25 mouse cellular contexts compared by ENCODE assay signal in genomic region chr11:32551056-32551455, GRCm38 (mm10). TPM values are rescaled to one million over a fixed set of nuclear protein-coding genes. Genes with fewer than 3 reads are reported as not detected.
A peak's percentile ranks its signal among the peaks of the same experiment; 100 is the strongest.
DNase-seq lines count a peak whose midpoint lies in the region; ATAC-seq and TF ChIP-seq lines count a peak whose summit lies in the region.
"Had no signal": no experiment of that assay in that cellular context is flagged by ENCODE, and none has a peak within 500 bp of the region (broad histone marks: within the 10 kb centered on the region; RNA-seq: fewer than 3 reads in every experiment).

No protein-coding gene starts in this region.

- no peak for ATAC-seq in heart, embryonic 11.5 days (replicated peaks; ENCODE audit: insufficient number of reproducible peaks, low FRiP score, low TSS enrichment)
- 0 out of 2 replicates have a peak, but pooled peaks have one; percentile 25 for ATAC-seq in midbrain, embryonic 13.5 days
- no peak for ATAC-seq in midbrain, embryonic 11.5 days (ENCODE audit: low FRiP score)
- ATAC-seq in embryonic facial prominence, embryonic 15.5 days (ENCODE audit: insufficient number of reproducible peaks, low FRiP score, low TSS enrichment, low read depth), result no peak
- ATAC-seq in limb, embryonic 14.5 days (ENCODE audit: low FRiP score, low read depth), result no peak
- ATAC-seq: activated CD4-positive, CD25-positive, alpha-beta regulatory T cell, adult 4 months had no signal

- 86% methylated on average over 4 of the region's 4 CpGs for WGBS in heart, embryonic 10.5 days
- 83% methylated on average over 4 of the region's 4 CpGs for WGBS in heart, embryonic 11.5 days (ENCODE audit: insufficient replicate concordance)
- 96% methylated on average over 4 of the region's 4 CpGs for WGBS in midbrain, embryonic 13.5 days
- 96% methylated on average over 4 of the region's 4 CpGs for WGBS in midbrain, embryonic 11.5 days
- WGBS in embryonic facial prominence, embryonic 15.5 days, result 91% methylated on average over 4 of the region's 4 CpGs
- 87% methylated on average over 4 of the region's 4 CpGs for WGBS in limb, embryonic 14.5 days

- H3K4me1 ChIP-seq in heart, embryonic 10.5 days, result peaks cover 63% of the 10 kb centered on the region
- H3K4me1 ChIP-seq in heart, embryonic 11.5 days (ENCODE audit: control insufficient read depth, insufficient read depth, low read length), result peaks cover 30% of the 10 kb centered on the region
- peaks cover 35% of the 10 kb centered on the region for H3K4me1 ChIP-seq in midbrain, embryonic 13.5 days (replicated peaks)
- peaks cover 6% of the 10 kb centered on the region for H3K4me1 ChIP-seq in midbrain, embryonic 11.5 days (ENCODE audit: control insufficient read depth, insufficient read depth, low read length)
- H3K4me1 ChIP-seq in embryonic facial prominence, embryonic 15.5 days, result peaks cover 50% of the 10 kb centered on the region
- H3K4me1 ChIP-seq in limb, embryonic 14.5 days (ENCODE audit: control insufficient read depth, insufficient read depth, low read length), result peaks cover 33% of the 10 kb centered on the region

- no peaks in the 10 kb centered on the region for H3K27me3 ChIP-seq in heart, embryonic 10.5 days (ENCODE audit: insufficient read depth, poor library complexity, severe bottlenecking)
- H3K27me3 ChIP-seq in heart, embryonic 11.5 days (ENCODE audit: control insufficient read depth, insufficient read depth, low read length), result no peaks in the 10 kb centered on the region
- H3K27me3 ChIP-seq in midbrain, embryonic 13.5 days, result no peaks in the 10 kb centered on the region
- no peaks in the 10 kb centered on the region for H3K27me3 ChIP-seq in midbrain, embryonic 11.5 days (ENCODE audit: control insufficient read depth, insufficient read depth, low read length)
- no peaks in the 10 kb centered on the region for H3K27me3 ChIP-seq in embryonic facial prominence, embryonic 15.5 days
- H3K27me3 ChIP-seq in limb, embryonic 14.5 days (ENCODE audit: control insufficient read depth, insufficient read depth, low read length), result no peaks in the 10 kb centered on the region
- H3K27me3 ChIP-seq: forebrain, embryonic 15.5 days; limb, embryonic 12.5 days had no signal

- no peak for DNase-seq in heart, embryonic 10.5 days (ENCODE audit: low spot score)
- no peak for DNase-seq in midbrain, embryonic 11.5 days (ENCODE audit: low spot score, missing footprints)
- DNase-seq in limb, embryonic 14.5 days (ENCODE audit: low spot score), result no peak
- no peak for DNase-seq in lung, postnatal 10 days
- no peak for DNase-seq in thymus, postnatal 25 days
- DNase-seq: adrenal gland, adult 2 months; adrenal gland, postnatal 36 days; B cell, adult 2 months; cerebellum, adult 2 months; cerebellum, postnatal 14 days; kidney, adult 8-10 months; kidney, postnatal 10 days; lung, embryonic 14.5 days; right cerebral cortex, adult 18-20 months; right cerebral cortex, postnatal 4 days had no signal

- no peak for TF ChIP-seq POLR2A in limb, embryonic 14.5 days (IDR thresholded peaks at IDR 0.05; ENCODE audit: borderline replicate concordance, extremely low read depth, insufficient read depth, insufficient read length)

- no peak overlapping the region for H3K4me2 ChIP-seq in heart, embryonic 11.5 days
- no peak overlapping the region for H3K4me2 ChIP-seq in midbrain, embryonic 13.5 days (replicated peaks)
- H3K4me2 ChIP-seq in midbrain, embryonic 11.5 days, result no peak overlapping the region
- H3K4me2 ChIP-seq in embryonic facial prominence, embryonic 15.5 days (replicated peaks), result no peak overlapping the region
- no peak overlapping the region for H3K4me2 ChIP-seq in limb, embryonic 14.5 days (replicated peaks; ENCODE audit: low read depth, low read length, severe bottlenecking)
- H3K4me2 ChIP-seq: forebrain, embryonic 15.5 days; limb, embryonic 12.5 days; lung, embryonic 14.5 days had no signal

- H3K36me3 ChIP-seq in heart, embryonic 10.5 days, result no peaks in the 10 kb centered on the region; the same call in 1 of the 2 replicates
- no peaks in the 10 kb centered on the region for H3K36me3 ChIP-seq in heart, embryonic 11.5 days (ENCODE audit: control insufficient read depth, insufficient read depth, low read length)
- no peaks in the 10 kb centered on the region for H3K36me3 ChIP-seq in midbrain, embryonic 13.5 days
- no peaks in the 10 kb centered on the region for H3K36me3 ChIP-seq in midbrain, embryonic 11.5 days (ENCODE audit: control insufficient read depth, insufficient read depth, low read length)
- H3K36me3 ChIP-seq in embryonic facial prominence, embryonic 15.5 days, result no peaks in the 10 kb centered on the region
- no peaks in the 10 kb centered on the region for H3K36me3 ChIP-seq in limb, embryonic 14.5 days (ENCODE audit: control insufficient read depth, insufficient read depth, low read length)
- H3K36me3 ChIP-seq: forebrain, embryonic 10.5 days; forebrain, embryonic 15.5 days; limb, embryonic 12.5 days had no signal

- no peak overlapping the region for H3K4me3 ChIP-seq in heart, embryonic 10.5 days
- H3K4me3 ChIP-seq in heart, embryonic 11.5 days (ENCODE audit: low read depth, low read length), result no peak overlapping the region
- H3K4me3 ChIP-seq in midbrain, embryonic 13.5 days (replicated peaks), result no peak overlapping the region
- H3K4me3 ChIP-seq in midbrain, embryonic 11.5 days (ENCODE audit: low read depth, low read length), result no peak overlapping the region
- no peak overlapping the region for H3K4me3 ChIP-seq in embryonic facial prominence, embryonic 15.5 days (replicated peaks)
- H3K4me3 ChIP-seq in limb, embryonic 14.5 days (replicated peaks; ENCODE audit: low read length), result no peak overlapping the region
- H3K4me3 ChIP-seq: forebrain, embryonic 10.5 days; forebrain, embryonic 15.5 days; limb, embryonic 12.5 days had no signal

- no peak overlapping the region for H3K9ac ChIP-seq in heart, embryonic 11.5 days (ENCODE audit: low read depth, low read length)
- no peak overlapping the region for H3K9ac ChIP-seq in midbrain, embryonic 13.5 days (replicated peaks)
- no peak overlapping the region for H3K9ac ChIP-seq in midbrain, embryonic 11.5 days (ENCODE audit: low read length)
- no peak overlapping the region for H3K9ac ChIP-seq in embryonic facial prominence, embryonic 15.5 days
- H3K9ac ChIP-seq in limb, embryonic 14.5 days (ENCODE audit: low read depth, low read length, severe bottlenecking), result no peak overlapping the region
- H3K9ac ChIP-seq: forebrain, embryonic 15.5 days; limb, embryonic 12.5 days; liver, embryonic 14.5 days; lung, embryonic 14.5 days had no signal

- no peaks in the 10 kb centered on the region for H3K9me3 ChIP-seq in heart, embryonic 10.5 days
- no peaks in the 10 kb centered on the region for H3K9me3 ChIP-seq in heart, embryonic 11.5 days (replicated peaks; ENCODE audit: control insufficient read depth, low read length)
- no peaks in the 10 kb centered on the region for H3K9me3 ChIP-seq in midbrain, embryonic 13.5 days
- H3K9me3 ChIP-seq in midbrain, embryonic 11.5 days (ENCODE audit: control insufficient read depth, low read length), result no peaks in the 10 kb centered on the region
- H3K9me3 ChIP-seq in embryonic facial prominence, embryonic 15.5 days (replicated peaks), result no peaks in the 10 kb centered on the region
- no peaks in the 10 kb centered on the region for H3K9me3 ChIP-seq in limb, embryonic 14.5 days (ENCODE audit: control insufficient read depth, low read length)
- H3K9me3 ChIP-seq: forebrain, embryonic 10.5 days; forebrain, embryonic 15.5 days; limb, embryonic 12.5 days had no signal

- 0 out of 2 replicates have a peak overlapping the region, but pooled peaks have one; percentile 16 for H3K27ac ChIP-seq in heart, embryonic 10.5 days
- H3K27ac ChIP-seq in heart, embryonic 11.5 days (ENCODE audit: low read depth, low read length), result no peak overlapping the region
- H3K27ac ChIP-seq in midbrain, embryonic 13.5 days, result no peak overlapping the region
- H3K27ac ChIP-seq in midbrain, embryonic 11.5 days (ENCODE audit: low read depth, low read length), result no peak overlapping the region
- H3K27ac ChIP-seq in embryonic facial prominence, embryonic 15.5 days (replicated peaks), result peak overlapping the region; percentile 23; the same call in 1 of the 2 replicates
- peak overlapping the region; percentile 61 for H3K27ac ChIP-seq in limb, embryonic 14.5 days (replicated peaks; ENCODE audit: low read depth, low read length)
- H3K27ac ChIP-seq: forebrain, embryonic 15.5 days; limb, embryonic 12.5 days; liver, embryonic 14.5 days had no signal

RNA-seq across cellular contexts. Expression of gene Stk10, which starts 18.0 kb away (rescaled TPM):
- 2.3 and 2.8 TPM in 2 replicates for polyA plus RNA-seq in heart, embryonic 10.5 days (2016; fragmentation: Nextera tagmentation; extraction: Ambion mirVana)
- 1.6 TPM in 2 replicates for polyA plus RNA-seq in heart, embryonic 11.5 days (2014; fragmentation: Nextera tagmentation; extraction: Ambion mirVana)
- polyA plus RNA-seq in midbrain, embryonic 13.5 days (2015; fragmentation: Nextera tagmentation; extraction: Ambion mirVana), result 1.1 and 2.3 TPM in 2 replicates
- 0.58 and 0.67 TPM in 2 replicates for polyA plus RNA-seq in midbrain, embryonic 11.5 days (2014; fragmentation: Nextera tagmentation; extraction: Ambion mirVana)
- 3.5 and 3.7 TPM in 2 replicates for polyA plus RNA-seq in embryonic facial prominence, embryonic 15.5 days (2015; fragmentation: Nextera tagmentation; extraction: Ambion mirVana)
- 7.1 and 8.3 TPM in 2 replicates for polyA plus RNA-seq in limb, embryonic 14.5 days (2012; rRNA removed)
- polyA plus RNA-seq in limb, embryonic 14.5 days (2014; fragmentation: Nextera tagmentation; extraction: Ambion mirVana), result 1.9 and 2.5 TPM in 2 replicates

RNA-seq across cellular contexts. Expression of gene Efcab9, which starts 19.2 kb away (rescaled TPM):
- polyA plus RNA-seq in heart, embryonic 10.5 days (2016; fragmentation: Nextera tagmentation; extraction: Ambion mirVana), result 0.36 TPM in 1 of 2 replicates, not detected in the other
- 0.27 and 0.59 TPM in 2 replicates for polyA plus RNA-seq in heart, embryonic 11.5 days (2014; fragmentation: Nextera tagmentation; extraction: Ambion mirVana)
- polyA plus RNA-seq in midbrain, embryonic 13.5 days (2015; fragmentation: Nextera tagmentation; extraction: Ambion mirVana), result 0.35 TPM in 1 of 2 replicates, not detected in the other
- polyA plus RNA-seq in midbrain, embryonic 11.5 days (2014; fragmentation: Nextera tagmentation; extraction: Ambion mirVana), result 0.23 TPM in 1 of 2 replicates, not detected in the other
- polyA plus RNA-seq in embryonic facial prominence, embryonic 15.5 days (2015; fragmentation: Nextera tagmentation; extraction: Ambion mirVana), result 0.29 TPM in 1 of 2 replicates, not detected in the other
- 0.11 TPM in 1 of 2 replicates, not detected in the other for polyA plus RNA-seq in limb, embryonic 14.5 days (2012; rRNA removed)
- not detected in 2 replicates for polyA plus RNA-seq in limb, embryonic 14.5 days (2014; fragmentation: Nextera tagmentation; extraction: Ambion mirVana)
- polyA plus RNA-seq: adrenal gland, adult 2 months; brain, embryonic 14.5 days; midbrain, embryonic 14.5 days had no signal

Comparison
In these comparisons a context has a peak if more than half of its experiments do, and no peak if none do; other contexts are left out.
1. H3K27ac ChIP-seq: peak in heart, embryonic 10.5 days (single experiment), embryonic facial prominence, embryonic 15.5 days (single experiment) and limb, embryonic 14.5 days (single experiment); none in heart, embryonic 11.5 days (single experiment), midbrain, embryonic 13.5 days (single experiment) and midbrain, embryonic 11.5 days (single experiment).